Mouse (Mus musculus) neural tube, embryonic 13.5 days (tissue): ENCODE measurements around the gene Gm17604. TPM values are rescaled to one million over a fixed set of nuclear protein-coding genes. Genes with fewer than 3 reads are reported as not detected.

ENCODE experiments used
- ATAC-seq: fragments of 200-750 bp; cut with Nextera tagmentation; 2 replicates; pipeline ENCODE4 v1.8.0; 2017; ENCODE audit warnings: low read depth, mild to moderate bottlenecking, moderate TSS enrichment, moderate library complexity
- H3K27ac ChIP-seq: fragments of 300-500 bp; sonication (generic); replicated peaks from 2 replicates; pipeline ENCODE4 v1.5.1; 2015; ENCODE audit warnings: moderate library complexity, mild to moderate bottlenecking, inconsistent platforms
- H3K27me3 ChIP-seq: fragments of 300-500 bp; sonication (generic); 2 replicates; pipeline ENCODE4 v1.6.1; 2015; ENCODE audit warnings: mild to moderate bottlenecking, inconsistent platforms
- H3K36me3 ChIP-seq: fragments of 300-500 bp; sonication (generic); 2 replicates; pipeline ENCODE4 v1.6.1; 2015; ENCODE audit warnings: mild to moderate bottlenecking, inconsistent platforms
- H3K4me1 ChIP-seq: fragments of 300-500 bp; sonication (generic); replicated peaks from 2 replicates; pipeline ENCODE4 v1.6.1; 2015; ENCODE audit warnings: inconsistent platforms
- H3K4me2 ChIP-seq: fragments of 300-500 bp; sonication (generic); 2 replicates; pipeline ENCODE4 v1.6.1; 2015; ENCODE audit warnings: inconsistent platforms, mild to moderate bottlenecking, moderate library complexity
- H3K4me3 ChIP-seq: fragments of 300-500 bp; sonication (generic); 2 replicates; pipeline ENCODE4 v1.5.1; 2015; ENCODE audit warnings: mild to moderate bottlenecking, inconsistent platforms
- H3K9ac ChIP-seq: fragments of 300-500 bp; sonication (generic); 2 replicates; pipeline ENCODE4 v1.6.1; 2015; ENCODE audit warnings: moderate library complexity, mild to moderate bottlenecking, inconsistent platforms
- H3K9me3 ChIP-seq: fragments of 300-500 bp; sonication (generic); 2 replicates; pipeline ENCODE4 v1.6.1; 2016; ENCODE audit warnings: inconsistent platforms
- WGBS: fragments of 180-500 bp; shearing (Covaris S2); methylation state at CpG from one replicate; pipeline ENCODE4 v1.1.7; 2015; 5-methylcytosine and 5-hydroxymethylcytosine counted together
- polyA plus RNA-seq: library from polyadenylated mRNA; unstranded; fragments of >200 nt; fragmentation: Nextera tagmentation; extraction: Ambion mirVana; gene quantifications from 2 replicates; pipeline ENCODE4 v1.2.1, GENCODE M21; 2015

Gm17604 gene
- polyA plus RNA-seq = not detected in 2 replicates

DNA sequence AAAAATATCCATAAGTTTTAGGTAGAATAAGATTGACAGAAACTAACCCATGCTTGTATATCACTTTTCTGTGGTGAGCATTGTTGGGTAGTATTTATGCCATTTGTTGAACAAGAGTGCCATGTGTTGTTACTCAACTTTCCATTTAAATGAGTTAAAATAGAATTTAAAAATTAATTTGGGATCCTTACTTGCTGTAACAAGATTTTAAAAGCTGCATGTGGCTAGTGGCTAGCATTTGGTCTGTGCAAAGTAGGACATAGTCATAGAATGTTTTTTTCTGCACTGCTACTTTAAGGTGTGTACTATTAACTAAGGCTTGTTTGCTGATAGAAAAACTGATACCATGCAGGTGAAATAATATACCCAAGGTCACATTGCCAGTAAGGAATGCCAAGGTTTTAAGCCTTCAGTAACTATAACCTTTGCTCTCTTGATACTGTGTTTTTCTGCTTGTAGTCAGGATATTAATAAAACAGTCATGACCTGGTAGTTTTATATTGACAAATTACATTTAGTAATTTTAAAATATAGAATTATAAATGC is at the start of gene Gm17604:
TSS of gene Gm17604 (minus strand) at position 51 of the 546 bp plus-strand sequence.
- Histone ChIP-seq H3K9me3 (no peaks in the 10 kb centered on the region), H3K27me3 (0 out of 2 replicates have a peak, but pooled peaks cover 4% of the 10 kb centered on the region), H3K4me1 (no peaks in the 10 kb centered on the region), H3K4me3 (no peak within 1 kb of the TSS), H3K9ac (no peak within 1 kb of the TSS), H3K36me3 (no peaks in the 10 kb centered on the region), H3K4me2 (no peak within 1 kb of the TSS), H3K27ac (no peak within 1 kb of the TSS)
- ATAC-seq = no peak

DNA sequence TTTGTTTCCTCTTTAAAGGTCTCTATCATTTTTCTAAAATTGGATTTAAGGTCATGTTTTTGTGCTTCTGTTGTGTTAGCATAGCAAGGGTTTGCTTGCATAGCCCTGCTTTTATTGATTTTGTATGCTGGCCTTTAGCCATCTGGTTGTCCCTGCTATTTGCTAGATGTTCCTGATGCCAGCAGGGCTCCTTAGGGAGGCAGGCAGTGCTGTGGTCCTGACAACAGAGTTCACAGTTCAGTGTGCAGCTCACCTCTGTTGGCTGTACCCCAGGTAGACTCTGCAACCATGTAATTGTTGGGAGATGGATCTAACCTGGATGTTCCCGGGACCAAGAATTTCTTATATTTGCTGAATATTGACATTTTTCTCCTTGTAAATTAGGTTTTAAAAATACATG is 45.3 kb upstream of the Gm17604 start:
- no peak overlapping the region for H3K4me2 ChIP-seq
- H3K36me3 ChIP-seq = no peaks in the 10 kb centered on the region
- 96% methylated on average over 1 of the region's 1 CpGs for WGBS
- H3K9me3 ChIP-seq = no peaks in the 10 kb centered on the region
- H3K27ac ChIP-seq = no peak overlapping the region
- H3K4me3 ChIP-seq = no peak overlapping the region
- ATAC-seq = no peak
- no peaks in the 10 kb centered on the region for H3K4me1 ChIP-seq
- no peaks in the 10 kb centered on the region; the same call in 1 of the 2 replicates for H3K27me3 ChIP-seq
- H3K9ac ChIP-seq = no peak overlapping the region

DNA sequence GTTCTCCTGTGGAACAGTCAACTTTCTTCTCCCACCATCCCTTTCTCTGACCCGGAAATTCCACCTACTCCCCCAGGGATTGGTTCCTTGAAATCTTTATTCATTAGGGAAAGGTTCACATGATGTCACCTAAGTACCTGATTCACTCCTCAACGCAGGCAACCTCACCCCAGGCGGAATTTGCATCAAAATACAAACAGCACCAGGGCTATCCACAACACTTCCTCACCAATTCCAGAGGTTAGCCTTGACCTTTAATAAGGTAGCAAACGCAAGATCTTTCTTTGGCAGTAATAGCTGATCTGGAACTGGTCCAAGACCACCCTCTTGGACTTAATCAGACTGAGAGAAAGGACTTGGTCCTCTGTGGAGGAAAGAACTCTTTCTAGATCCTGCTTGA is 1.5 kb downstream of the Gm17604 start:
- Histone ChIP-seq H3K27me3 (0 out of 2 replicates have a peak, but pooled peaks cover 4% of the 10 kb centered on the region), H3K9ac (no peak overlapping the region), H3K9me3 (no peaks in the 10 kb centered on the region), H3K4me1 (no peaks in the 10 kb centered on the region), H3K4me3 (no peak overlapping the region), H3K4me2 (no peak overlapping the region), H3K36me3 (no peaks in the 10 kb centered on the region), H3K27ac (no peak overlapping the region)
- ATAC-seq = no peak
- WGBS = 35% methylated on average over 4 of the region's 4 CpGs

DNA sequence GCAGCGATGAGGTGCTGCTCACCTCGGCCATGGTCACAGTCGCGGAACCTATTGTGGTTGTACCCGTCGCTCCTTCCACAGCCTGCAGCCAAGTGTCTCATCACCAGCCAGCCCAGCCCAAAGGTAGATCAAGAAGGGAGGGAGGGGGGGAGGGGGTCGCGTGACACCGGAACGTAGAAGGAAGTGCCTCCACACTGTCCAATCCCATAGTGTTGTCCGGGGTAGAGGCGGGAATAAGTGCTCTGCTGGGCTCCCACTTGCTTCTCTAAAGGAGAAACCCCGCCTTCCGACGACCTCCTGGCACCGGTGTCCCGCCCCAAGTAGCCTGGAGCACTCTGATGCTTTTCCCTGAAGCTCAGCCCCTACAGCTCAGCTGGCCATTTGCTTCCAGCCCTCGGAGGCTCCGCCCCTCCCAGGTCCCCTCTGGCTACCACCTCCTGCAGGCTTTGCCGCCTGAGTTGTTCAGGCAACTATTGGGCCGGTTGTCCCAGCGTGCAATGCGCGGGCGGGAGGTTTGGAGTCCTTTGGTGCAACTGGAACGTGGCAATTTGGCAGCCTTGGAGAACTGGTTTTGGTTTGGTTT is 24.3 kb downstream of the Gm17604 start, which contains the start of the genes Mospd2 and Fancb:
TSS of gene Mospd2 (minus strand) at position 183 of the 583 bp plus-strand sequence.
TSS of gene Fancb (plus strand) at position 400 of the 583 bp plus-strand sequence.
- 17% methylated on average over 26 of the region's 26 CpGs for WGBS
- peak; percentile 100 for ATAC-seq
- H3K9ac ChIP-seq = peak within 1 kb of the TSS; percentile 69
- no peaks in the 10 kb centered on the region for H3K36me3 ChIP-seq
- peak within 1 kb of the TSS; percentile 65; the same call in 1 of the 2 replicates for H3K27ac ChIP-seq
- peak within 1 kb of the TSS; percentile 56 for H3K4me3 ChIP-seq
- H3K9me3 ChIP-seq = no peaks in the 10 kb centered on the region
- peaks cover 13% of the 10 kb centered on the region for H3K4me1 ChIP-seq
- no peaks in the 10 kb centered on the region for H3K27me3 ChIP-seq
- peak within 1 kb of the TSS; percentile 57 for H3K4me2 ChIP-seq

DNA sequence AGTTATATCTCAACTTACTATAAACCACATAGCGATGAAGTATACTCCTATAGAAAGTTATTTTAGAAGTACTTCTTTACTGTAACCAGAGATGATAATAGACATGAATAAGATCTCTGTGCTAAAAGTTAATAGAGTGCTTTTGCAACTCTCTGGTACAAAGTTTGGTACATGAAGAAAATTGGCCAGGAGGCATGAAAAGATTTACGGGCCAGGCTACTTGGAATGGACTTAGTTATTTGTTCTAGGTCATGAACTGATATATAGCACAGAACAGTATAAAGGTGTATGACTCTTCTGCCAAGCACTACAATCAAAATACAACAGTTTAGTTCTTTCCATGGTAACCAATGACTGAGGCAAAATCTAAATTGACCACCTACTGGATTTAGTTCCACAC is 25.8 kb downstream of the Gm17604 start:
- peak overlapping the region; percentile 56; the same call in 1 of the 2 replicates for H3K4me3 ChIP-seq
- H3K9me3 ChIP-seq = no peaks in the 10 kb centered on the region
- H3K4me2 ChIP-seq = peak overlapping the region; percentile 57
- peaks cover 13% of the 10 kb centered on the region for H3K4me1 ChIP-seq
- H3K9ac ChIP-seq = no peak overlapping the region
- H3K36me3 ChIP-seq = no peaks in the 10 kb centered on the region
- H3K27me3 ChIP-seq = no peaks in the 10 kb centered on the region
- ATAC-seq = no peak
- 96% methylated on average over 2 of the region's 2 CpGs for WGBS
- H3K27ac ChIP-seq = no peak overlapping the region

DNA sequence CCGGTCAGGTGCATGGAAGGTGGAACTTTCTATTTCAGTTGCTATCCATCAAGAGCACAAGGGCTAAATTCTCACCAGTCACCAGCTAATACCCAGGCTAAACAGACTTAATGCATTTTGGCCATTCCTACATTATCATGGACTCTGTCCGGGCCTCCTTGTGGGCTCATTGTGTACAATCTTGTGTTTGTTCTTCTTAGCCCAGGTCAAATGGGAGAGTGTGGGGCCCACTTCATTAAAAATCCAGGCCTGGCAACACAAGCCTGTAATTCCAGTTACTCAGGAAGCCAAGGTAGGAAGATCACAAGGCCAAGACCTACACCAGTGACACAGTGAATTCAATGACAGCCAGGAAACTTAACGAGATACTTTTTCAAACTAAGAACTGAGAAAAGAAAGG is 33.4 kb downstream of the Gm17604 start:
- Histone ChIP-seq H3K4me1 (no peaks in the 10 kb centered on the region), H3K27ac (no peak overlapping the region), H3K9me3 (no peaks in the 10 kb centered on the region), H3K4me3 (no peak overlapping the region), H3K4me2 (no peak overlapping the region), H3K36me3 (no peaks in the 10 kb centered on the region), H3K9ac (no peak overlapping the region), H3K27me3 (no peaks in the 10 kb centered on the region)
- no peak for ATAC-seq
- WGBS = 96% methylated on average over 3 of the region's 3 CpGs

DNA sequence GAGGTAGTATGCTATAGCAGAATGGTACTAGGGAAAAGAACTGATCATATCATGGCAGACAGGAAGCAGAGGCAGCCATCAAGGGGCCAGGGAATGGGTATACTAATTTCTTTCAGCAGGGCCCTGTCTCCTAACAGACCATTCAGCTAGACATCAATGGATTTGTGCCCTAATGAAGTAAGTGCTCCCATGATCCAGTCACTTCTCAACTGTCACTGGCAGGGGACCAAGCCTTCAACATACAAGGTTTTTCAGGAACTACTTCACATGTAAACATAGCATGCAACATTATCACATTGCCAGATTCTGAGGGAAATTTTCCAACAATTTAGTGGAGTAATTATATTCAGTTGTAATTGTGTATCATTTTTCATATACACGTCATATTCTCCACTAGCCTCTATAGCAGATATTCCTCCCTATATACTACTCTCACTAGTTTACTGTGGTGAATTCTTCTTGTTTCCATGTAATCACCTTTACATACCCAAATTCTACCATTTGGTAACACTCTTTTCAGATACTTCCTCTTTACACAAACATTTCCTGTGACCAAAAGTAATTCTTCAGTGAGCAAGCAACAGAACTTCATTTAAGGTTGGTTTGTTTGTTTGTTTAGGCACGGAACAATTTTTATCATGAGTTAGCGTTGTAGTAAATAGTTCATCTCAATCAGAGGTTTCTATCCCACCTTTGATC is 38.7 kb downstream of the Gm17604 start:
- Histone ChIP-seq H3K9ac (no peak overlapping the region), H3K27me3 (no peaks in the 10 kb centered on the region), H3K4me3 (no peak overlapping the region), H3K4me1 (no peaks in the 10 kb centered on the region), H3K27ac (no peak overlapping the region), H3K36me3 (peaks cover 5% of the 10 kb centered on the region; the same call in 1 of the 2 replicates), H3K4me2 (no peak overlapping the region), H3K9me3 (no peaks in the 10 kb centered on the region)
- no peak for ATAC-seq
- 91% methylated on average over 3 of the region's 3 CpGs for WGBS

Other genes with a start within 250 kb of the Gm17604 start
- 17.7 and 19.1 TPM in 2 replicates for gene Mospd2, start 24.5 kb downstream of the Gm17604 start, polyA plus RNA-seq
- gene Fancb, start 24.2 kb downstream of the Gm17604 start, polyA plus RNA-seq = 2.5 and 3.3 TPM in 2 replicates